Mouse (Mus musculus) liver, adult 2 months (tissue): ENCODE data around the gene Kpna7. TPM values are rescaled to one million over a fixed set of nuclear protein-coding genes. Genes with fewer than 3 reads are reported as not detected.
"Not testable (repeated sequence)": the region's sequence is repeated elsewhere in the genome, so short reads cannot be mapped to it uniquely, and the experiment has no call there.

ENCODE experiments used
- DNase-seq: peaks from one replicate; pipeline ENCODE4 v3.0.0-alpha.2; 2011; ENCODE audit warnings: low read depth, low spot score; ENCODE audit errors: extremely low read depth
- H3K27ac ChIP-seq: fragments of 200-500 bp; replicated peaks from 2 replicates; pipeline ENCODE4 v1.5.1; 2012; ENCODE audit warnings: low read depth, mild to moderate bottlenecking, control low read depth, inconsistent platforms, low read length; ENCODE audit not compliant: insufficient read depth
- H3K27me3 ChIP-seq: fragments of 200-500 bp; 2 replicates; pipeline ENCODE4 v1.6.1; 2012; ENCODE audit warnings: mild to moderate bottlenecking, moderate library complexity, low read length, inconsistent platforms; ENCODE audit not compliant: control insufficient read depth, insufficient read depth
- H3K36me3 ChIP-seq: fragments of 200-500 bp; 2 replicates; pipeline ENCODE4 v1.6.1; 2012; ENCODE audit warnings: low read length, inconsistent platforms; ENCODE audit not compliant: control insufficient read depth, insufficient read depth
- H3K4me1 ChIP-seq: fragments of 200-500 bp; 2 replicates; pipeline ENCODE4 v1.6.1; 2011; ENCODE audit warnings: low read length; ENCODE audit not compliant: control insufficient read depth, insufficient read depth
- H3K4me3 ChIP-seq: fragments of 200-500 bp; 2 replicates; pipeline ENCODE4 v1.5.1; 2011; ENCODE audit warnings: low read depth, mild to moderate bottlenecking, control low read depth, low read length, moderate library complexity; ENCODE audit not compliant: insufficient read depth
- H3K79me2 ChIP-seq: fragments of 200-500 bp; 2 replicates; pipeline ENCODE4 v1.6.1; 2012; ENCODE audit warnings: inconsistent platforms, mild to moderate bottlenecking, low read length, moderate library complexity; ENCODE audit not compliant: control insufficient read depth, insufficient read depth
- H3K9ac ChIP-seq: fragments of 200-500 bp; 2 replicates; pipeline ENCODE4 v1.6.1; 2012; ENCODE audit warnings: low read depth, mild to moderate bottlenecking, control low read depth, inconsistent platforms, low read length
- CTCF ChIP-seq: fragments of 200-500 bp; IDR thresholded peaks from 2 replicates; pipeline ENCODE4 v1.5.1; 2011; ENCODE audit warnings: low read depth, low read length, control low read depth
- POLR2A ChIP-seq: fragments of 200-500 bp; IDR thresholded peaks from 2 replicates; pipeline ENCODE4 v1.6.1; 2011; ENCODE audit warnings: low read length, control low read depth; ENCODE audit not compliant: insufficient read depth; ENCODE audit errors: extremely low read depth
- WGBS: fragments of 180-500 bp; shearing (Covaris S2); methylation state at CpG from one replicate; pipeline ENCODE4 v1.1.7; 2018; 5-methylcytosine and 5-hydroxymethylcytosine counted together
- polyA plus RNA-seq: library from polyadenylated mRNA; depleted of rRNA; stranded (reverse); fragments of >200 nt; gene quantifications from 2 replicates; pipeline ENCODE4 v1.2.3, GENCODE M21; 2012; rRNA removed
- total RNA-seq: library from RNA; depleted of rRNA; stranded (reverse); fragments of >200 nt; gene quantifications from 2 replicates; pipeline ENCODE4 v1.2.3, GENCODE M21; 2014; rRNA removed

The Kpna7 gene
- total RNA-seq, result not detected in 2 replicates
- not detected in 2 replicates for polyA plus RNA-seq

- Histone ChIP-seq H3K27ac (peak within 1 kb of the TSS; percentile 50), H3K9ac (peak within 1 kb of the TSS; percentile 89), H3K36me3 (no peaks in the 10 kb centered on the region), H3K4me3 (peak within 1 kb of the TSS; percentile 72), H3K27me3 (no peaks in the 10 kb centered on the region), H3K4me1 (peaks cover 4% of the 10 kb centered on the region), H3K79me2 (peaks cover 11% of the 10 kb centered on the region; the same call in 1 of the 2 replicates)
- WGBS, result under 1% methylated on average over 54 of the region's 54 CpGs
- TF ChIP-seq CTCF, result no peak
- TF ChIP-seq POLR2A, result peak; percentile 62; the same call in 1 of the 2 replicates
- DNase-seq, result peak; percentile 84
Observed at GRCm38 (mm10) chr5:145083632-145084451, at the start of gene Kpna7, which contains the start of gene Arpc1a. Gene Kpna7, minus strand, starts transcription at chr5:145084030. Gene Arpc1a, plus strand, starts transcription at chr5:145083830.

GRCm38 (mm10) chr5:145133275-145133674, 49.4 kb upstream of the Kpna7 start:
- not testable (repeated sequence) for DNase-seq, H3K9ac ChIP-seq, H3K79me2 ChIP-seq, H3K4me3 ChIP-seq, H3K27ac ChIP-seq, H3K27me3 ChIP-seq, H3K4me1 ChIP-seq
- H3K36me3 ChIP-seq, result peaks cover 40% of the 10 kb centered on the region
- WGBS, result 96% methylated on average over 6 of the region's 6 CpGs

GRCm38 (mm10) chr5:145130995-145131394, 47.2 kb upstream of the Kpna7 start:
- no peaks in the 10 kb centered on the region for H3K27me3 ChIP-seq
- no peak overlapping the region for H3K27ac ChIP-seq
- H3K36me3 ChIP-seq, result peaks cover 47% of the 10 kb centered on the region
- no peaks in the 10 kb centered on the region for H3K4me1 ChIP-seq
- no peak overlapping the region for H3K4me3 ChIP-seq
- WGBS, result 88% methylated on average over 3 of the region's 3 CpGs
- H3K79me2 ChIP-seq, result no peaks in the 10 kb centered on the region
- no peak for DNase-seq
- TF ChIP-seq CTCF (no peak), POLR2A (no peak)
- H3K9ac ChIP-seq, result no peak overlapping the region

GRCm38 (mm10) chr5:145130191-145130590, 46.4 kb upstream of the Kpna7 start:
- H3K36me3 ChIP-seq, result peaks cover 48% of the 10 kb centered on the region
- no peaks in the 10 kb centered on the region for H3K27me3 ChIP-seq
- H3K4me1 ChIP-seq, result no peaks in the 10 kb centered on the region
- H3K79me2 ChIP-seq, result no peaks in the 10 kb centered on the region
- H3K9ac ChIP-seq, result no peak overlapping the region
- no peak for TF ChIP-seq POLR2A
- no peak for TF ChIP-seq CTCF
- 57% methylated on average over 11 of the region's 11 CpGs for WGBS
- no peak overlapping the region for H3K27ac ChIP-seq
- DNase-seq, result no peak
- H3K4me3 ChIP-seq, result no peak overlapping the region

- H3K4me1 ChIP-seq, H3K9ac ChIP-seq, H3K4me3 ChIP-seq, H3K27ac ChIP-seq, H3K79me2 ChIP-seq, DNase-seq, H3K27me3 ChIP-seq: not testable (repeated sequence)
- WGBS, result 91% methylated on average over 4 of the region's 6 CpGs
- peaks cover 44% of the 10 kb centered on the region for H3K36me3 ChIP-seq
Observed at GRCm38 (mm10) chr5:145129773-145130172, 45.9 kb upstream of the Kpna7 start.

GRCm38 (mm10) chr5:145129124-145129523, 45.3 kb upstream of the Kpna7 start:
- no peak overlapping the region for H3K4me3 ChIP-seq
- whole genome bisulfite sequencing, result 86% methylated on average over 4 of the region's 4 CpGs
- no peaks in the 10 kb centered on the region for H3K27me3 ChIP-seq

More at GRCm38 (mm10) chr5:145129124-145129523, 45.3 kb upstream of the Kpna7 start:
- DNase-seq, result no peak
- H3K79me2 ChIP-seq, result no peaks in the 10 kb centered on the region
- H3K9ac ChIP-seq, result no peak overlapping the region
- TF ChIP-seq POLR2A, result no peak
- no peaks in the 10 kb centered on the region for H3K4me1 ChIP-seq
- H3K27ac ChIP-seq, result no peak overlapping the region
- H3K36me3 ChIP-seq, result peaks cover 37% of the 10 kb centered on the region
